Mouse (Mus musculus) adrenal gland, postnatal 4 days (tissue): ENCODE data around the gene Myh4. TPM values are rescaled to one million over a fixed set of nuclear protein-coding genes. Genes with fewer than 3 reads are reported as not detected.

Experiments
- total RNA-seq, 2 experiments: library from RNA; stranded (reverse); gene quantifications; 2 replicates each; pipeline ENCODE4 v1.2.3; 2021

The Myh4 gene
- total RNA-seq, 2 experiments from 2014 or later: 5.7 to 12.7 TPM

Other genes with a start within 250 kb of the Myh4 start
- gene Tmem220, start 212.9 kb upstream of the Myh4 start, total RNA-seq: 1 to 10 TPM; 5.9 to 6.2 TPM
- 10 to 100 TPM; 28.0 to 29.2 TPM for gene Adprm, start 185.4 kb upstream of the Myh4 start, total RNA-seq
- 10 to 100 TPM; 20.4 to 20.8 TPM for gene Sco1, start 185.4 kb upstream of the Myh4 start, total RNA-seq
- gene Myh3, start 159.7 kb upstream of the Myh4 start, total RNA-seq: 10 to 100 TPM in 1 of 2 experiments, 1 to 10 TPM in 1; 3.2 to 28.8 TPM
- gene Myh2, start 67.0 kb upstream of the Myh4 start, total RNA-seq: 10 to 100 TPM in 1 of 2 experiments, 1 to 10 TPM in 1; 6.4 to 35.1 TPM
- gene Myh1, start 38.0 kb upstream of the Myh4 start, total RNA-seq: 10 to 100 TPM; 35.6 to 60.0 TPM
- 100 to 1,000 TPM in 1 of 2 experiments, 10 to 100 TPM in 1; 94.8 to 251 TPM for gene Myh8, start 39.1 kb downstream of the Myh4 start, total RNA-seq
- under 1 TPM in 1 of 2 experiments, not detected in 1; 0.51 TPM for gene Myh13, start 83.6 kb downstream of the Myh4 start, total RNA-seq
- gene Gas7, start 217.4 kb downstream of the Myh4 start, total RNA-seq: 10 to 100 TPM; 30.5 to 32.9 TPM